Mouse (Mus musculus) cerebellum, adult 18-20 months (tissue): Measurements from ENCODE around the gene Heca.
"Not testable (repeated sequence)": the region's sequence is repeated elsewhere in the genome, so short reads cannot be mapped to it uniquely, and the experiment has no call there.

ENCODE experiments used
- DNase-seq, 2 experiments: peaks; one replicate each; pipeline ENCODE4 v3.0.0; 2021

Gene Heca

GRCm38 (mm10) chr10:17878002-17878919 is 69.6 kb downstream of the Heca start:
- DNase-seq, result no peak

- DNase-seq, result peak; percentile 58 to 63
Measured at GRCm38 (mm10) chr10:17869822-17870662, 77.8 kb downstream of the Heca start.

- no peak for DNase-seq
Measured at GRCm38 (mm10) chr10:17860701-17861480, 87.0 kb downstream of the Heca start.

- no peak for DNase-seq
Measured at GRCm38 (mm10) chr10:17857647-17858261, 90.1 kb downstream of the Heca start.

- peak in 1 of 2 experiments; percentile 4 for DNase-seq
Measured at GRCm38 (mm10) chr10:17844781-17845537, 102.9 kb downstream of the Heca start.

- DNase-seq, result no peak
Measured at GRCm38 (mm10) chr10:17842030-17842429, 105.8 kb downstream of the Heca start.

- DNase-seq, result no peak
Measured at GRCm38 (mm10) chr10:17836275-17836674, 111.6 kb downstream of the Heca start.

GRCm38 (mm10) chr10:17835031-17835430 is 112.8 kb downstream of the Heca start:
- DNase-seq, result no peak

GRCm38 (mm10) chr10:17831041-17831440 is 116.8 kb downstream of the Heca start:
- no peak for DNase-seq

- no peak for DNase-seq
Measured at GRCm38 (mm10) chr10:17829205-17829604, 118.7 kb downstream of the Heca start.

GRCm38 (mm10) chr10:17827391-17827790 is 120.5 kb downstream of the Heca start:
- DNase-seq, result no peak

GRCm38 (mm10) chr10:17820422-17820821 is 127.4 kb downstream of the Heca start:
- not testable (repeated sequence) for DNase-seq
